Mouse (Mus musculus) neutrophil, adult 5-6 weeks (primary cell): Measurements from ENCODE around the gene Eif3b. TPM values are rescaled to one million over a fixed set of nuclear protein-coding genes. Genes with fewer than 3 reads are reported as not detected.
"Not testable (repeated sequence)": the region's sequence is repeated elsewhere in the genome, so short reads cannot be mapped to it uniquely, and the experiment has no call there.

Experiments
- ATAC-seq: fragments of 151-379, 151-347 bp; 2 replicates; pipeline ENCODE4 v1.8.0; 2017; ENCODE audit warnings: mild to moderate bottlenecking, moderate TSS enrichment; ENCODE audit not compliant: insufficient number of reproducible peaks, poor library complexity, low FRiP score, severe bottlenecking; ENCODE audit errors: extremely low read depth
- total RNA-seq: library from RNA; stranded (forward); fragments of 200-1000 nt; gene quantifications from 2 replicates; pipeline ENCODE4 v1.2.3, GENCODE M21; 2017

Gene Eif3b
- total RNA-seq, 1 experiment from 2014 or later, result 67.3 TPM

GRCm38 (mm10) chr5:140391435-140391834 is 27.7 kb upstream of the Eif3b start:
- no peak for ATAC-seq

GRCm38 (mm10) chr5:140391981-140392380 is 27.1 kb upstream of the Eif3b start:
- ATAC-seq, result no peak

- no peak for ATAC-seq
Measured at GRCm38 (mm10) chr5:140392701-140393100, 26.4 kb upstream of the Eif3b start.

GRCm38 (mm10) chr5:140396166-140396940 is 22.8 kb upstream of the Eif3b start:
- ATAC-seq, result peak; percentile 72

- no peak for ATAC-seq
Measured at GRCm38 (mm10) chr5:140402640-140403270, 16.4 kb upstream of the Eif3b start.

- ATAC-seq, result no peak
Measured at GRCm38 (mm10) chr5:140405126-140405525, 14.0 kb upstream of the Eif3b start.

- ATAC-seq, result no peak
Measured at GRCm38 (mm10) chr5:140406666-140407065, 12.5 kb upstream of the Eif3b start.

GRCm38 (mm10) chr5:140408801-140409200 is 10.3 kb upstream of the Eif3b start:
- no peak for ATAC-seq

- ATAC-seq, result peak; percentile 72; the same call in 1 of the 2 replicates
Measured at GRCm38 (mm10) chr5:140411339-140411738, 7.8 kb upstream of the Eif3b start.

GRCm38 (mm10) chr5:140414647-140415046 is 4.5 kb upstream of the Eif3b start:
- no peak for ATAC-seq

- ATAC-seq, result no peak
Measured at GRCm38 (mm10) chr5:140418106-140418488, 1.0 kb upstream of the Eif3b start.

- no peak for ATAC-seq
Measured at GRCm38 (mm10) chr5:140419442-140420080, 433 bp downstream of the Eif3b start.

GRCm38 (mm10) chr5:140420616-140421015 is 1.5 kb downstream of the Eif3b start:
- ATAC-seq, result no peak

GRCm38 (mm10) chr5:140425016-140425783 is 6.1 kb downstream of the Eif3b start:
- no peak for ATAC-seq

- ATAC-seq, result not testable (repeated sequence)
Measured at GRCm38 (mm10) chr5:140439117-140439516, 20.0 kb downstream of the Eif3b start.

GRCm38 (mm10) chr5:140441406-140441805 is 22.3 kb downstream of the Eif3b start:
- ATAC-seq, result no peak

GRCm38 (mm10) chr5:140444012-140444411 is 24.9 kb downstream of the Eif3b start:
- no peak for ATAC-seq

- ATAC-seq, result no peak
Measured at GRCm38 (mm10) chr5:140445345-140445744, 26.2 kb downstream of the Eif3b start, which contains the start of gene Gm4869. Gene Gm4869, plus strand, starts transcription at chr5:140445645.

- no peak for ATAC-seq
Measured at GRCm38 (mm10) chr5:140446054-140446453, 26.9 kb downstream of the Eif3b start.
